Mouse (Mus musculus): ENCODE measurements around the gene Nt5dc2.

The Nt5dc2 gene

DNA sequence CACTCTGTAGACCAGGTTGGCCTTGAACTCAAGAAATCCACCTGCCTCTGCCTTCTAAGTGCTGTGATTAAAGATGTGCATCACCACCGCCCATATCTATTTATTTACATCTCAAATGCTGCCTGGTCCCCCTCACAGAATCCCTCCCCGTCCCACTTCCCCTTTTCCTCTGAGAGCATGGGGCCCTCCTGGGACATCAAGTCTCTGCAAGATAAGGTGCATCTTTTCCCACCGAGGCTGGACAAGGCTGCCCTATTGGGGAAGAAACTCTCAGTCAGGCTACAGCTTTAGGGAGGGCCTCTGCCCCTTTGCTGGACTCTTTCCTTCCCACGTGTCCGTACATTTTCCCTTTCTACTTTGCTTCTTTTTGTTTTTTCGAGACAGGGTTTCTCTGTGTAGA lies 38.7 kb downstream of the Nt5dc2 start:
- DNase-seq = no peak

- no peak for DNase-seq
These were observed 40.1 kb downstream of the Nt5dc2 start for GRCm38 (mm10) chr14:31170963-31171362.

DNA sequence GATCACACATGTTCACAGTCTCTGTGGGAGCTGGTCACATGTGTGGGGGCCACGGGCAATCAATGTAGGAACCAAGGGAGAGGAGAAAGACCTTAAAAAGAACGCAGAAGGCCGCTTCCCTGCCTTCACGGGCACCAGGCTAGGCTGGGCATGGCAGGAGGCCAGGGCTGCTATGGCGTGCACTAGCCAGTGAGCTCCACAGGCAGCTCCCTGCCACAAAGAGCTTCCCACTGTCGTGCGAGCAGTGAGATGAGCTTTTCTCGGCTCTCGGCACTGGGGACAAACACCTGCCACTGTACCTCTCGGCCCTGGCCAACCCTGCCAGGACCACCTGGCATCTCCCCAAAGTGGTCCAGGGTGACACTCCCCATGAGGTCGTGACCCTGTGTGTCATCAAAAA lies 40.5 kb downstream of the Nt5dc2 start:
- no peak for DNase-seq

GRCm38 (mm10) chr14:31171821-31172220 lies 41.0 kb downstream of the Nt5dc2 start:
- DNase-seq = no peak

DNA sequence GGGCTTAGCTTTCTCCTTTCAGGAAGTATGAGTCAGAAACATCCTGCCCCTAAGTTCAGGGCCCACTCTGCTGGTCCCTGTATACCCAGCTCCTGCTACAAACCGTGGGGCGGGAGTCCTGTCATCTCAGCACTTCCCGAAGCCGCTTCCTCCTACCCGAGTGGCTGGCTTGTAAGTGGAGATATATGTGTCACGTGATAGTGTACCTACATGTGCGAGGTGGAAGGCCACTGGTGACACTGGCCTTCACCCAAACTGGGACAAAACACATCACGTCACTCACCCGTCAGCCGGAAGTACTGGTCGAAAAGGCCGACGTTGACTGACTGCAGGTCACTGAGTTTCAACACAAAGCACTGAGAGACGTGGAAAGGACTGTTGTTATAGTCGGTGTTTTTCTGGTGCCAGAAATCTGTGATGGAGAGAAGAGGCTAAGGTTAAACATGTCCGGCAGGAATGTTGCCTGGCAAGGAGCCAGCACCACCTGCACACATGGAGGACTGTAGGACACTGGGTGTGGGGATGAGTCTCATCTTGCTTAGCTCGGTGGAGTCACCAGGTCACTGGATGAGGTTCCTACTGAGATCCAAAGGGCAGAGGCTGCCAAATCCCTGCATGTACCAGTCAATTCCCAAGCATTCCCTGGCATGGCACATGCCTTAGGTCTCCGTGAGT lies 42.1 kb downstream of the Nt5dc2 start:
- peak; percentile 36 for DNase-seq

- no peak for DNase-seq
These were observed 42.7 kb downstream of the Nt5dc2 start for GRCm38 (mm10) chr14:31173537-31173936.

DNA sequence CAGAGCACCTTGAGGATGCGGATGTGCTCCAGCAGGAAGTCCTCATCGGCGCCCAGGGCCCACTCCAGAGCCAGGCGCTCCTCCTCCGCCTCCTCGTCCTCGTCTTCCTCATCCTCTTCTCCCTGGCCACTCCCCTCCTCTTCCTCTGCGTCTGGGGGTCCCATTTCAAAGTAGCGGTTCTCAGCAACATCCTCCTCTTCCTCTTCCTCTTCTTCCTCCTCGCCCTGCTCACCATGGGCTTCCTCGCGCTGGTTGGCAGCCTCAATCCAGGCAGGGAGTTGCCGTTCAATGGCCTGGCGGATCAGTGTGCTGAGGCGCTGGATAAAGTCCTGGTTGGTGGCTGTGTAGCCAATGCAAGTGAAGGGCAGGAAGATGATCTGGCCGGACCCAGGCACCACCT lies 46.4 kb downstream of the Nt5dc2 start:
- DNase-seq = no peak

- no peak for DNase-seq
These were observed 46.9 kb downstream of the Nt5dc2 start for GRCm38 (mm10) chr14:31177715-31178114.

DNA sequence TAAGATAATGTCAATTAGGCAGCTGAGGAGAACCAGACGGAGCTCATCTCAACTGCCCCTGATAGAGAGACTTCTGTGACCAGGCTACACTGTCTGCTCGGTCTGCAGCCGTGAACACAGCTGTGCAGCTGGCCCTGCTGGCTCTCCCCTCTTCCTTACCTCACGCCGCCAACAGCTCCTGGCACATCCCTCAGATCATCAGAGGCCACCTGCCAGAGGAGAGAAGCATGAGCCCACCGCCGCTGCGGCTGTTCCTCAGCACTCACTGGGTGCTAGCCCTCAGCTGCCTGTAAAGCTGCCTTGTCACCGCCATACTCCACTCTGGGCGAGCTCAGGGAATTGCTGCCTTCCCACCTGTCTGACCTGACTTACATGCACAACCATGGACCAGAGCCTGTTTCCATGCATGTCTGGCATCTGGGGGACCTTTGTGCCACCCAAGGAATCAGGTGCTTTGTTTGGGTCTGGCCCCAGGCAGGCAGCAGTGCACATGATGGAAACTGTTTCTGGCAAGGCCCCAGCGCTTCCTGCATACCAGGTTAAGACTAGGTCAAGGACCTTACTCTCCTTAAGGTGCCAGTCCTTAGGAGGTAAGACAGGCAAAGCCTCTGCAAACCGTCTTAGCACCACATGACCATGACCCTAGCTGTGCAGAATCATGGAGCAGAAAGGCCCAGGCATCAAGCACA lies 49.0 kb downstream of the Nt5dc2 start:
- peak; percentile 68 for DNase-seq

- DNase-seq = no peak
These were observed 50.7 kb downstream of the Nt5dc2 start for GRCm38 (mm10) chr14:31181512-31181911.

- peak; percentile 64 for DNase-seq
These were observed 52.0 kb downstream of the Nt5dc2 start for GRCm38 (mm10) chr14:31182786-31183290.

- no peak for DNase-seq
These were observed 52.7 kb downstream of the Nt5dc2 start for GRCm38 (mm10) chr14:31183541-31183940.

DNA sequence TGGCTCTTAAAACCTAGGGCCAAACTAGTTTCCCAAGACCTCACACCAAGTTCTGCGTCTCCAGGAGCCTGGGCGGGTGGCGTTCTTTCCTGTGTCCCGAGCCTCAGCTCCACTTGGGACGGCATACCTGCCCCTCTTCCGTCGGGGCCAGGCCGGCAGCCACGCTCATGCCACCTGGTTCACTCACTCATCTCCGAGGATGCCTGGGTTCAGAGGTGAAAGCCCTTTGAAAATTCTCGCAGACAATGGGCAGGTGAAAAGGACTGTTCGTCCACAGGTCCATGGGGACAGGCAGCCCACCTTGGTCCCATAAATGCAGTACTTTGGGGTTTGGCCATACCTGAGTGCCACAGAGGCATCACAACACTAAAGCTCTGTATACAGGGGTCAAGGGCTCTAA lies 53.3 kb downstream of the Nt5dc2 start:
- no peak for DNase-seq

DNA sequence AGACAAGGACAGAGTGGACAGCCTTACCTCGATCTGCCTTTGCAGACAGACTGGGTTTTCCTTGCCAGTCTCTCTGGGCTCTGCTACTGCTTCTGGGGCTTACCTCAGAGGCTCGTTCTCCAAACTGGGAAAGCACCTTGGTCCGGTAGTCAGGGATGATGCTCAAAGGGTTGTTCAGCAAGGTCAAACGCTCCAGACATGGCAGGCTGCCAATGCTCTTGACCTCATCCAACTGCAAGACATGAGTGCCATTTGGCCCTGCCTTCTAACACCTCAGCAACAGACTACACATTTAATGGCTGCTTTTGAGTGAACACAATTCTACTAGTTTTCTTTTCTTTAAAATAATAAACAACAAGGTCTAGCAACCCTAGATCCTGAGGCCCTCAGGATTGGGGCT lies 55.8 kb downstream of the Nt5dc2 start:
- DNase-seq = peak; percentile 77

Measured in kidney, adult 18-20 months (tissue).